Mouse (Mus musculus): ENCODE measurements around the gene Rps10. TPM values are rescaled to one million over a fixed set of nuclear protein-coding genes. Genes with fewer than 3 reads are reported as not detected.
A peak's percentile ranks its signal among the peaks of the same experiment; 100 is the strongest.

Rps10 gene
- polyA plus RNA-seq (2012; rRNA removed): 1,233 and 1,275 TPM in 2 replicates

- DNase-seq (ENCODE audit: low read depth, low spot score): no peak
- WGBS: 64% methylated on average over 18 of the region's 18 CpGs
Observed at GRCm38 (mm10) chr17:27636132-27637020, at the start of gene Rps10. Gene Rps10, minus strand, starts transcription at chr17:27636669.

- no peak for DNase-seq (ENCODE audit: low read depth, low spot score)
- WGBS: 7% methylated on average over 11 of the region's 11 CpGs
Observed at GRCm38 (mm10) chr17:27685550-27685913, 49.1 kb upstream of the Rps10 start.

GRCm38 (mm10) chr17:27684886-27685549 is 48.5 kb upstream of the Rps10 start:
- no peak for DNase-seq (ENCODE audit: low read depth, low spot score)
- 1% methylated on average over 52 of the region's 53 CpGs for WGBS

GRCm38 (mm10) chr17:27678924-27679813 is 42.7 kb upstream of the Rps10 start:
- WGBS: 46% methylated on average over 11 of the region's 11 CpGs
- no peak for DNase-seq (ENCODE audit: low read depth, low spot score)

- 79% methylated on average over 5 of the region's 5 CpGs for WGBS
- DNase-seq (ENCODE audit: low read depth, low spot score): no peak
Observed at GRCm38 (mm10) chr17:27677756-27678155, 41.3 kb upstream of the Rps10 start.

GRCm38 (mm10) chr17:27676270-27676669 is 39.8 kb upstream of the Rps10 start:
- no peak for DNase-seq (ENCODE audit: low read depth, low spot score)
- 67% methylated on average over 7 of the region's 7 CpGs for WGBS

GRCm38 (mm10) chr17:27675453-27675852 is 39.0 kb upstream of the Rps10 start:
- DNase-seq (ENCODE audit: low read depth, low spot score): no peak
- WGBS: 42% methylated on average over 9 of the region's 9 CpGs

GRCm38 (mm10) chr17:27673945-27674344 is 37.5 kb upstream of the Rps10 start:
- WGBS: 88% methylated on average over 7 of the region's 7 CpGs
- DNase-seq (ENCODE audit: low read depth, low spot score): no peak

GRCm38 (mm10) chr17:27671720-27672119 is 35.3 kb upstream of the Rps10 start:
- 78% methylated on average over 6 of the region's 6 CpGs for WGBS
- no peak for DNase-seq (ENCODE audit: low read depth, low spot score)

- DNase-seq (ENCODE audit: low read depth, low spot score): no peak
- WGBS: 34% methylated on average over 7 of the region's 7 CpGs
Observed at GRCm38 (mm10) chr17:27658767-27659166, 22.3 kb upstream of the Rps10 start.

GRCm38 (mm10) chr17:27657123-27657522 is 20.7 kb upstream of the Rps10 start:
- WGBS: 64% methylated on average over 8 of the region's 8 CpGs

GRCm38 (mm10) chr17:27656414-27656813 is 19.9 kb upstream of the Rps10 start:
- 30% methylated on average over 5 of the region's 5 CpGs for WGBS
- DNase-seq (ENCODE audit: low read depth, low spot score): no peak

More at GRCm38 (mm10) chr17:27657123-27657522, 20.7 kb upstream of the Rps10 start:
- no peak for DNase-seq (ENCODE audit: low read depth, low spot score)

GRCm38 (mm10) chr17:27656011-27656399 is 19.5 kb upstream of the Rps10 start:
- 16% methylated on average over 14 of the region's 14 CpGs for WGBS
- DNase-seq (ENCODE audit: low read depth, low spot score): no peak

- WGBS: 3% methylated on average over 61 of the region's 65 CpGs
- no peak for DNase-seq (ENCODE audit: low read depth, low spot score)
Observed at GRCm38 (mm10) chr17:27655089-27656010, 18.9 kb upstream of the Rps10 start, which contains the start of gene Pacsin1. Gene Pacsin1, plus strand, starts transcription at chr17:27655509.

GRCm38 (mm10) chr17:27653253-27653959 is 16.9 kb upstream of the Rps10 start:
- 64% methylated on average over 10 of the region's 10 CpGs for WGBS
- no peak for DNase-seq (ENCODE audit: low read depth, low spot score)

GRCm38 (mm10) chr17:27652046-27652790 is 15.7 kb upstream of the Rps10 start:
- 77% methylated on average over 23 of the region's 23 CpGs for WGBS

GRCm38 (mm10) chr17:27650586-27650985 is 14.1 kb upstream of the Rps10 start:
- peak; percentile 64 for DNase-seq (ENCODE audit: low read depth, low spot score)
- WGBS: 32% methylated on average over 13 of the region's 13 CpGs

More at GRCm38 (mm10) chr17:27652046-27652790, 15.7 kb upstream of the Rps10 start:
- DNase-seq (ENCODE audit: low read depth, low spot score): no peak

Measured in large intestine, adult 2 months (tissue).